Mouse (Mus musculus) MEL (cell line): Measurements from ENCODE around the gene Natd1. TPM values are rescaled to one million over a fixed set of nuclear protein-coding genes. Genes with fewer than 3 reads are reported as not detected.

Experiments
- DNase-seq: peaks from one replicate; pipeline ENCODE4 v3.0.0; 2011; ENCODE audit warnings: low read depth, low spot score
- H3K27ac ChIP-seq: 2 replicates; pipeline ENCODE4 v1.5.1; 2012; ENCODE audit warnings: low read depth, mild to moderate bottlenecking, control low read depth, low read length, moderate library complexity; ENCODE audit not compliant: control insufficient read depth
- H3K27me3 ChIP-seq, 2 experiments: fragments of 150-350 bp in 1 of 2; sonication (generic) in 1 of 2; 2 replicates each; pipeline ENCODE4 v1.6.1; 2012; ENCODE audit warnings: low read length in 2 of 2, mild to moderate bottlenecking in 2 of 2, improper control_type of control experiment in 1 of 2, moderate library complexity in 1 of 2; ENCODE audit not compliant: insufficient read depth in 2 of 2, control insufficient read depth in 1 of 2
- H3K36me3 ChIP-seq, 2 experiments: 2 replicates each; pipeline ENCODE4 v1.6.1; 2012 to 2014; ENCODE audit warnings: low read length in 2 of 2, improper control_type of control experiment in 1 of 2, inconsistent platforms in 1 of 2, mild to moderate bottlenecking in 1 of 2; ENCODE audit not compliant: insufficient read depth in 2 of 2, control insufficient read depth in 1 of 2
- H3K4me1 ChIP-seq, 2 experiments: fragments of 150-350 bp in 1 of 2; sonication (generic) in 1 of 2; 2 replicates each; pipeline ENCODE4 v1.6.1; 2012; ENCODE audit warnings: low read length in 2 of 2, improper control_type of control experiment in 1 of 2, mild to moderate bottlenecking in 1 of 2; ENCODE audit not compliant: insufficient read depth in 2 of 2, control insufficient read depth in 1 of 2
- H3K4me3 ChIP-seq, 2 experiments: fragments of 150-350 bp in 1 of 2; sonication (generic) in 1 of 2; 2 replicates each; pipeline ENCODE4 v1.5.1; 2012; ENCODE audit warnings: low read depth in 2 of 2, low read length in 2 of 2, mild to moderate bottlenecking in 2 of 2, moderate library complexity in 2 of 2, control low read depth in 1 of 2, improper control_type of control experiment in 1 of 2; ENCODE audit not compliant: control insufficient read depth in 1 of 2, insufficient read depth in 1 of 2
- H3K79me2 ChIP-seq: 2 replicates; pipeline ENCODE4 v1.6.1; 2012; ENCODE audit warnings: mild to moderate bottlenecking, low read length, moderate library complexity; ENCODE audit not compliant: control insufficient read depth, poor library complexity, insufficient read depth
- H3K9ac ChIP-seq: 2 replicates; pipeline ENCODE4 v1.6.1; 2012; ENCODE audit warnings: low read depth, mild to moderate bottlenecking, control low read depth, low read length, moderate library complexity; ENCODE audit not compliant: control insufficient read depth, poor library complexity, severe bottlenecking
- H3K9me3 ChIP-seq: fragments of 150-350 bp; sonication (generic); replicated peaks from 2 replicates; pipeline ENCODE4 v1.6.1; 2012; ENCODE audit warnings: mild to moderate bottlenecking, low read length, improper control_type of control experiment, moderate library complexity; ENCODE audit not compliant: insufficient read depth
- BHLHE40 ChIP-seq: IDR thresholded peaks from 2 replicates; pipeline ENCODE4 v1.6.1; 2012; ENCODE audit warnings: low read depth, mild to moderate bottlenecking, inconsistent platforms, low read length, improper control_type of control experiment, borderline replicate concordance
- CHD2 ChIP-seq: IDR thresholded peaks from 2 replicates; pipeline ENCODE4 v1.6.1; 2011; ENCODE audit warnings: low read length, improper control_type of control experiment
- ETS1 ChIP-seq: IDR thresholded peaks from 2 replicates; pipeline ENCODE4 v1.6.1; 2012; ENCODE audit warnings: low read depth, mild to moderate bottlenecking, inconsistent platforms, low read length, improper control_type of control experiment, moderate library complexity
- GATA1 ChIP-seq: IDR thresholded peaks from 2 replicates; pipeline ENCODE4 v1.6.1; 2011; ENCODE audit warnings: low read depth, low read length, improper control_type of control experiment
- MAZ ChIP-seq: IDR thresholded peaks from 2 replicates; pipeline ENCODE4 v1.6.1; 2012; ENCODE audit warnings: low read depth, mild to moderate bottlenecking, inconsistent platforms, low read length, improper control_type of control experiment
- MYC ChIP-seq: IDR thresholded peaks from 2 replicates; pipeline ENCODE4 v1.6.1; 2011; ENCODE audit warnings: low read depth, mild to moderate bottlenecking, low read length, improper control_type of control experiment, moderate library complexity
- NRF1 ChIP-seq: IDR thresholded peaks from 2 replicates; pipeline ENCODE4 v1.6.1; 2014; ENCODE audit warnings: low read depth, mild to moderate bottlenecking, inconsistent platforms, low read length, improper control_type of control experiment, moderate library complexity; ENCODE audit not compliant: poor library complexity, insufficient read depth, severe bottlenecking
- POLR2AphosphoS2 ChIP-seq: IDR thresholded peaks from 2 replicates; pipeline ENCODE4 v1.6.1; 2011; ENCODE audit warnings: low read length, improper control_type of control experiment
- RCOR1 ChIP-seq: IDR thresholded peaks from 2 replicates; pipeline ENCODE4 v1.6.1; 2012; ENCODE audit warnings: low read depth, mild to moderate bottlenecking, inconsistent platforms, low read length, improper control_type of control experiment
- SIN3A ChIP-seq: IDR thresholded peaks from 2 replicates; pipeline ENCODE4 v1.6.1; 2012; ENCODE audit warnings: low read length, improper control_type of control experiment, inconsistent platforms
- SMC3 ChIP-seq: IDR thresholded peaks from 2 replicates; pipeline ENCODE4 v1.6.1; 2011; ENCODE audit warnings: low read depth, low read length, improper control_type of control experiment
- TCF12 ChIP-seq: IDR thresholded peaks from 2 replicates; pipeline ENCODE4 v1.6.1; 2014; ENCODE audit warnings: low read depth, mild to moderate bottlenecking, inconsistent platforms, low read length, improper control_type of control experiment, moderate library complexity
- UBTF ChIP-seq: IDR thresholded peaks from 2 replicates; pipeline ENCODE4 v1.6.1; 2012; ENCODE audit warnings: low read depth, mild to moderate bottlenecking, inconsistent platforms, low read length, improper control_type of control experiment, moderate library complexity, borderline replicate concordance; ENCODE audit not compliant: insufficient read depth
- USF1 ChIP-seq: IDR thresholded peaks from 2 replicates; pipeline ENCODE4 v1.6.1; 2014; ENCODE audit warnings: low read depth, mild to moderate bottlenecking, inconsistent platforms, low read length, improper control_type of control experiment, moderate library complexity
- ZC3H11A ChIP-seq: IDR thresholded peaks from 2 replicates; pipeline ENCODE4 v1.6.1; 2012; ENCODE audit warnings: low read depth, mild to moderate bottlenecking, inconsistent platforms, low read length, improper control_type of control experiment
- ZKSCAN1 ChIP-seq: IDR thresholded peaks from 2 replicates; pipeline ENCODE4 v1.6.1; 2012; ENCODE audit warnings: low read depth, mild to moderate bottlenecking, inconsistent platforms, low read length, improper control_type of control experiment, moderate library complexity
- ZMIZ1 ChIP-seq: IDR thresholded peaks from 2 replicates; pipeline ENCODE4 v1.6.1; 2012; ENCODE audit warnings: low read depth, mild to moderate bottlenecking, inconsistent platforms, low read length, improper control_type of control experiment, moderate library complexity
- polyA plus RNA-seq, 2 experiments: library from polyadenylated mRNA; stranded (reverse) in 1 of 2; unstranded in 1 of 2; fragments of >175 nt in 1 of 2; fragments of >200 nt in 1 of 2; gene quantifications; 2 replicates each; pipeline versions ENCODE4 v1.2.1 to v1.2.4; 2012; ENCODE audit warnings: low replicate concordance in 2 of 2, low read depth in 1 of 2; ENCODE audit not compliant: insufficient read length in 2 of 2, insufficient read depth in 1 of 2, missing spikeins in 1 of 2
- total RNA-seq: library from RNA; depleted of rRNA; stranded (reverse); fragments of 300-350 nt; gene quantifications from 2 replicates; pipeline ENCODE4 v1.2.3, GENCODE M21; 2012

Natd1 gene
- total and polyA plus RNA-seq, 3 experiments = 3.0 to 10.9 TPM; not detected in 1

DNA sequence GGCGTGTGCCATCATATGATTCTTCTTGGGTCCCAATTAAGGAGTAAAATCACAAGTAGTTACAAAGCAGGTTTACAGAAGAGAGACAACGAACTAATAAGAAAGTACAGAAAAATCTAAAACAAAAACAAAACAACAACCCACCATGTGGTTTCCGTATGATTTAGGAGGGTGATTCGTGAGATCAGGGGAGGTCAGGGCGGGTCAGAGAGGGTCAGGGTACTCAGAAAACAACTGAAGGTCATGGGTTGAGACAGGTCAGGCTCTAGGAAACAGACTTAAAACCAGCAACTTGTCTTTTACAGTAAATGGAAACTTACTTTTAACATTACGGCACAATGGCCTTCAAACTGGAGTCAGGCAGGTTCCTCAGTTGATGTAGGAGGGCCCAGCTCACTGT is 24.3 kb downstream of the Natd1 start:
- H3K27me3 ChIP-seq = no peaks in the 10 kb centered on the region; a peak in 1 of 4 replicates
- H3K4me3 ChIP-seq = no peak overlapping the region
- no peak for TF ChIP-seq SMC3
- TF ChIP-seq SIN3A = no peak
- no peak for TF ChIP-seq TCF12
- no peak for TF ChIP-seq POLR2AphosphoS2
- no peak for TF ChIP-seq ZC3H11A
- TF ChIP-seq CHD2 = no peak
- TF ChIP-seq NRF1 = no peak
- TF ChIP-seq ZKSCAN1 = no peak
- TF ChIP-seq MAZ = no peak
- H3K9me3 ChIP-seq = no peaks in the 10 kb centered on the region
- no peaks in the 10 kb centered on the region for H3K4me1 ChIP-seq
- H3K9ac ChIP-seq = no peak overlapping the region
- H3K79me2 ChIP-seq = no peaks in the 10 kb centered on the region
- no peaks in the 10 kb centered on the region for H3K36me3 ChIP-seq
- DNase-seq = no peak
- no peak overlapping the region for H3K27ac ChIP-seq

DNA sequence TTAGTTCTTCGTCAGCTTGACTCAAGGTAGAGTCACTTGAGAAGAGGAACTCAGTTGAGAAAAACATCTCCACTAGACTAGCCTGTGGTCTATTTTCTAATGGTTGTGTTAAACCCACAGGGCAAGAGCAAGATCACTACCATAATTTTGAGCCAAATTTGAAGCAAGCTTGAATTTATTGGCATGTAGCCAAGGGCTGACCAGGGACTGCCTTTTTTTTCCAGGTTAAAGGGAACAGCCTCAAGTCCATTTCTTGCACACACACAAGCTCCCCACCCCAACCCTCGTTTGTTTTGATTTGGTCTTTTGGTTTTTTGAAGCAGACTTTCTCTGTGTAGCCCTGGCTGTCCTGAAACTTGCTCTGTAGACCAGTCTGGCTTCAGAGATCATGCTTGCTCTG is 24.7 kb downstream of the Natd1 start:
- H3K36me3 ChIP-seq = no peaks in the 10 kb centered on the region
- no peak for DNase-seq
- no peak overlapping the region for H3K27ac ChIP-seq
- TF ChIP-seq BHLHE40 = no peak
- no peak for TF ChIP-seq USF1
- TF ChIP-seq SMC3 = no peak
- TF ChIP-seq MYC = no peak
- no peak for TF ChIP-seq SIN3A
- TF ChIP-seq ZMIZ1 = no peak
- TF ChIP-seq GATA1 = no peak
- TF ChIP-seq ETS1 = no peak
- no peak for TF ChIP-seq RCOR1
- no peak for TF ChIP-seq UBTF
- H3K79me2 ChIP-seq = no peaks in the 10 kb centered on the region
- no peak overlapping the region for H3K9ac ChIP-seq
- no peaks in the 10 kb centered on the region for H3K4me1 ChIP-seq
- no peaks in the 10 kb centered on the region for H3K9me3 ChIP-seq
- no peaks in the 10 kb centered on the region; a peak in 1 of 4 replicates for H3K27me3 ChIP-seq
- H3K4me3 ChIP-seq = no peak overlapping the region
